Mouse (Mus musculus) stomach, postnatal 0 days (tissue): Measurements from ENCODE around the gene Tpd52l2.

ENCODE experiments used
- CTCF ChIP-seq: IDR thresholded peaks from 2 replicates; pipeline ENCODE4 v1.5.1; 2016; ENCODE audit warnings: antibody characterized with exemption, low read depth, mild to moderate bottlenecking, moderate library complexity
- EP300 ChIP-seq: optimal IDR thresholded peaks from 2 replicates; pipeline ENCODE3; 2016; ENCODE audit warnings: antibody characterized with exemption

DNA sequence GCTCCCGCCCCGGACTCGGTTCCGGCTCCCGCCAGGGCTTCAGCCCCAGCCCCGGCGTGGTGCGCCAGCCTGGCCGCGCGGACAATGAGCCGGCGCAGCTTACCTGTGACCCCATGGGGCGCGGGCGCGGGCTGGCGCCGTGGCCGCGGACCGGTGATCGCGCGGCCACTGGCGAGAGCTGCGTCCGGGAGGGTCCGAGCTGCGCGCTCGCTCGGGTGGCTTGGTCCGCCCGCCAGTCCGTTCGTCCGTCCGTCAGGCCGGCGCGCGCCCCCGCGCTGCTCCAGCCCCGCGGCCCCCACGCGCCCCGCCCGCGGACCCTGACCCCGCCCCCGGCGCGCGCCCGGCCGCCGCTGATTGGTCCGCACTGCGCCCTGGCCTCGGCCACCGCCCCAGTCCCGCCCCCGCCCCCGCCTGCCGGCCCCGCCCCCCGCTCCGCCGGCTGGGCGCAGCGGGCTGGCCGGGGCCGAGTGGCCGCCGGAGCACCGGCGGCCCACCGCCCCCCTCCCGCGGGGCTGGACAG, 37.7 kb upstream of the Tpd52l2 start, which contains the start of gene Zbtb46:
- no peak for TF ChIP-seq CTCF
- TF ChIP-seq EP300, result no peak
